Mouse (Mus musculus) embryonic facial prominence, embryonic 10.5 days (tissue): Measurements from ENCODE around the gene D130043K22Rik. TPM values are rescaled to one million over a fixed set of nuclear protein-coding genes. Genes with fewer than 3 reads are reported as not detected.
"Not testable (repeated sequence)": the region's sequence is repeated elsewhere in the genome, so short reads cannot be mapped to it uniquely, and the experiment has no call there.

Experiments used
- DNase-seq: peaks from one replicate; pipeline ENCODE4 v3.0.0-alpha.2; 2017; ENCODE audit warnings: low spot score
- H3K27ac ChIP-seq: fragments of 300-500 bp; sonication (generic); replicated peaks from 2 replicates; pipeline ENCODE4 v1.5.1; 2016; ENCODE audit warnings: mild to moderate bottlenecking
- H3K27me3 ChIP-seq: fragments of 300-500 bp; sonication (generic); replicated peaks from 2 replicates; pipeline ENCODE4 v1.6.1; 2016; ENCODE audit warnings: low read depth, mild to moderate bottlenecking; ENCODE audit not compliant: poor library complexity, severe bottlenecking
- H3K36me3 ChIP-seq: fragments of 300-500 bp; sonication (generic); replicated peaks from 2 replicates; pipeline ENCODE4 v1.6.1; 2016; ENCODE audit warnings: mild to moderate bottlenecking, moderate library complexity
- H3K4me1 ChIP-seq: fragments of 300-500 bp; sonication (generic); 2 replicates; pipeline ENCODE4 v1.6.1; 2016
- H3K4me3 ChIP-seq: fragments of 300-500 bp; sonication (generic); 2 replicates; pipeline ENCODE4 v1.5.1; 2016; ENCODE audit warnings: mild to moderate bottlenecking, moderate library complexity
- H3K9me3 ChIP-seq: fragments of 300-500 bp; sonication (generic); 2 replicates; pipeline ENCODE4 v1.6.1; 2016; ENCODE audit warnings: mild to moderate bottlenecking
- WGBS: fragments of 180-500 bp; shearing (Covaris S2); methylation state at CpG from one replicate; pipeline ENCODE4 v1.1.7; 2016; 5-methylcytosine and 5-hydroxymethylcytosine counted together
- polyA plus RNA-seq: library from polyadenylated mRNA; unstranded; fragments of >200 nt; fragmentation: Nextera tagmentation; extraction: Ambion mirVana; gene quantifications from 2 replicates; pipeline ENCODE4 v1.2.1, GENCODE M21; 2016

D130043K22Rik gene
- polyA plus RNA-seq, 1 experiment from 2014 or later: 0.27 TPM

DNA sequence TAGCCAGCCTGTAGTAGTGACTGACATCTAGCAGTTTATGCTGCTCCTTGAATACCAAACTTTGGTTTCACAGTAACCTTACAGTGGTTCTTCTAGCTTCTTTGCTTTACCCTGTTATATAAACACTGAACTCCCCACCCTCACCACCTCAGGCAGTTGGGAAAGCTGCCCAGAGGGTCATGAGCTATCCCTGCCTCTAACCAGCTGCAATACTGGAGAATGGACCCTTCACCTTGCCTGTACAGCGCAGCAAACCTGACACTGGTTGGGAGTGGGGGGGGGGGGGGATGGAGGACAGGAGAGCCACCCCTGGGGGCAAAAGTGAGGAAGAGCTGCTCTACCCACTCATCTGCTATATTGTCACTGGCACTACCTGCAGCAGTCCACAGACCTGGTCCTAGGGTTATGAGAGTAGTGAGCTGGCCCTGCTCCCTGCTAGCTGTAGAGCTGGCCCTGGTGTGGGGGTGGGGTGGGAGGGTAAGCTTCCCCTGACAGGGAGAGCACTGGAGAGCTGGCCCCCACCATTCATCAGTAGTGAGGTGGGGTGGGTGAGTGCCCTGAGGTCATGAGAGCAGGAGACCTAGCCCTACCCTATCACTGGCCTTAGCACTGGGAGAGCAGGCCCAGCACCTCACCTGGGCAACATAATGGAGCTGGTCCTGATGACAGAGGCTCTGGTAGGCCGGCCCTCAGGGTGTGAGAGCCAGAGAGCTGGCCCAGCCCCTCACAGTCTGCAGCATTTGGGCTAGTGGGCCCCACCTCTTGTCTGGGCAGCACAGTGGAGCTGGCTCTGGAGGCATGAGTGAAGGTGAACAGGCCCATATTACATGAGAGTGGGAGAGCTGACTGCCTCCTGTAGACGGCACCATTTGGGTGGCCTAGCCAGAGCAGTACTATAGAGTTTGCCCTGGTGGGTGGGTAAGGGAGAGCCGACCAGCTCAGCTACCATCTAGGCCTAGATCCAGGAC is 28.5 kb upstream of the D130043K22Rik start:
- peak; percentile 25 for DNase-seq
- 71% methylated on average over 4 of the region's 4 CpGs for WGBS
- H3K36me3 ChIP-seq: peaks cover 59% of the 10 kb centered on the region

DNA sequence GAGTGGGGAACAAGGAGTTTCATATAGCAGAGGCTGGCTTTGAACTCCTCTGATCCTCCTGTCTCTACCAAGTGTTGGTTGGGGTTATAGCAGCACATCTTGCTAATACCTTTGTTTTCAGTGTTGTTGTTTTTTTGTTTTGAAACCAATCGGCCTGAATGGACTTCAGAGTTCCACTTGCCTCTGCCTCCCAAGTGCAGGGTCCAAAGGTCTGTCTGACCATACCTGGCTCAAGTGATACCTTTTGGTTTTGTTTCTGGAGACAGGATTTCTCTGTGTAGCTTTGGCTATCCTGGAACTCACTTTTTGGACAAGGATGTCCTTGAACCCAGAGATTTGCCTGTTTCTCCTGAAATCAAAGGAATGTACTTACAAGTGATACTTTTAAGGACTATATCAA is 25.0 kb upstream of the D130043K22Rik start:
- peaks cover 24% of the 10 kb centered on the region for H3K36me3 ChIP-seq
- DNase-seq: no peak
- H3K27ac ChIP-seq: no peak overlapping the region
- 0 out of 2 replicates have a peak, but pooled peaks cover 5% of the 10 kb centered on the region for H3K4me1 ChIP-seq
- no peaks in the 10 kb centered on the region for H3K9me3 ChIP-seq
- WGBS: 79% methylated on average over 1 of the region's 1 CpGs
- no peaks in the 10 kb centered on the region for H3K27me3 ChIP-seq
- H3K4me3 ChIP-seq: no peak overlapping the region

More for the DNA sequence above, 28.5 kb upstream of the D130043K22Rik start:
- Histone ChIP-seq H3K9me3 (no peaks in the 10 kb centered on the region), H3K4me3 (no peak overlapping the region), H3K27ac (no peak overlapping the region), H3K27me3 (no peaks in the 10 kb centered on the region), H3K4me1 (0 out of 2 replicates have a peak, but pooled peaks cover 5% of the 10 kb centered on the region)

DNA sequence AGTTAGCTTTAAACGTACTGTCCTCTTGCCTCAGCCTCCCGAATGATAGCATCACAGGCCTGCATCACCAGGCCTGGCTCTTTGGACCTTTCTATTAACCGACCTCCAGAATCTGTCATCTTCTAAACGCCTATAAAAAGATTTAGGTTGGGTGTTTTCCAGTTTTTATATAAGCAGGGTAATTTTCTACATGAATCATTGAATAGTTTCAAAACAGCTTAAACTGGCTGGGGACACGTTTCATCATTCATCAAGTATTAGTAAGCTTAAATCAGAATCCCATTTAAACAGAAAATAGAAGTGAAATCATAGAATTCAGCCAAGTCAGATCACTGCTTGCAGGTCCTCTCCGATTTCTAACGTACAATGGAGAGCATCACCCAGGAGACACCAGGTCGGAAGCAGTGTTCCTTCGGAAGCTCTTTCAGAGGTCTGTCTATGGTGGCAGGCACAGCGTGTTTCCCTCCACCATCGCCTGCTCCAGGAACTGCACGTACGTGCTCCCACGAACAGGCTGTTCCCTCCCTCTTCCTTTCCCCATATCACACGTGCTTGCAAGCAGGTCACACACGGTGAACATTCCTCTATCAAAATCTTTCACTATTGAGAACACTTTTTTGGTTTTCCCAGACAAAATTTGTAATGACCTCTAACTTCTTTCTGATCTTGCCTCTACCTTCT is 22.1 kb upstream of the D130043K22Rik start:
- no peak overlapping the region for H3K4me3 ChIP-seq
- H3K27me3 ChIP-seq: no peaks in the 10 kb centered on the region
- peaks cover 4% of the 10 kb centered on the region; the same call in 1 of the 2 replicates for H3K36me3 ChIP-seq
- H3K4me1 ChIP-seq: no peaks in the 10 kb centered on the region
- no peak for DNase-seq
- H3K9me3 ChIP-seq: no peaks in the 10 kb centered on the region
- 88% methylated on average over 16 of the region's 16 CpGs for WGBS
- no peak overlapping the region for H3K27ac ChIP-seq

DNA sequence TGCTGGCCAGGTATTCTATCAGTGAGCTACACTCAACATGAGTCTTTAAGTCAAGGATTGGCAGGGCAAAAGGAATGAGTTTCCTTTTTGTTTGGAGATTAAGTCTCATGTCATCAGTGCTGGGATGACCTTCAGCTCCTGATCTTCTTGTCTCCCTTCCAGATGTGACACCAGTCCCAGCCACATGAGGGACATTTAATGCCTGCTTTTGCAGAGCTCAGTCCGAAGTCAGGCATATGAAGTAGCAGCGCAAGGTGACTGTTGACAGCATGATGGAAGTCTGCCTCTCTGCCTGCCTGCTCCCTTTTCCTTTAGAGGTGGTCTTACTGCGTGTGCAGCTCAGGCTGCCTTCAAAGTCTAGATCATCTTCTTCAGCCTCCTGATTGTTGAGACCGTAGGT is 20.3 kb upstream of the D130043K22Rik start:
- H3K4me3 ChIP-seq: no peak overlapping the region
- no peaks in the 10 kb centered on the region for H3K4me1 ChIP-seq
- no peaks in the 10 kb centered on the region for H3K36me3 ChIP-seq
- H3K9me3 ChIP-seq: no peaks in the 10 kb centered on the region
- DNase-seq: no peak
- 89% methylated on average over 4 of the region's 4 CpGs for WGBS
- H3K27ac ChIP-seq: no peak overlapping the region
- H3K27me3 ChIP-seq: no peaks in the 10 kb centered on the region

DNA sequence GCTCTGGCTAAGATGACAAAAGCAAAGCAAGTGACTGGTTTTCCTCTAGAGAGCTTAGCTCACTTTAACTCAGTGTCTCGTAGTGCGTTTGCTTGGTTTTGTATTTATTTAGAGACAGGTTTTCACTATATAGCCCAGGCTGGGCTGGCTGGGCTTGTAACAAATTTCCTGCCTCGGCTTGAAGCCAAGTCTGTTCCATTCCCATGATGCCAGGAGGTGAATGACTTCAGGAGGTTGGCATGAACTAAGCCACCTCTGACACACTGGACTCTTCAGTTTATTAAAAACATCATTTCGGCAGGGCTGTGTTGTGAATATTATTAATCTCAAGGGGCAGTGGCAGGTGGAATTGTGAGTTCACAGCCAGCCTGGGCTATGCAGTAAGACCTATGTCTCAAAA is 19.3 kb upstream of the D130043K22Rik start:
- WGBS: 90% methylated on average over 4 of the region's 4 CpGs
- no peaks in the 10 kb centered on the region for H3K9me3 ChIP-seq
- no peak for DNase-seq

DNA sequence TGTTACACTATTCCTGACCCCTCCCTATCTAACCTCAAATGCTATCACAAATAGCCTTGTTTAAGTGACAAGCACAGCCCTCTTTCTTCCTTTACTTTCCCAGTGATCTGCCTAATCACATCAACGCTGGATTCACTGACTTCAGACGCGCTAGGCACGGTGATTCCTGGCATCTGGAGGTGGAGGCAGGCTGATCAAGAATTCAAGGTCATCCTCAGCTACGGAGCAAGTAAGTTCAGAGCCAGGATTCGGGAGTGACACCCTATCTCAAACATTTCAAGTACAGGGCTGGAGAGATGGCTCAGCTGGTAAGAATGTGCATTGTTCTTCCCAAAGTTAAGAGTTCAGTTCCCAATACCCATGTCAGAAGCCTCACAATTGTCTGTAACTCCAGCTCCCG is 18.8 kb upstream of the D130043K22Rik start:
- H3K4me3 ChIP-seq: no peak overlapping the region
- H3K4me1 ChIP-seq: peaks cover 4% of the 10 kb centered on the region; the same call in 1 of the 2 replicates
- H3K27me3 ChIP-seq: no peaks in the 10 kb centered on the region
- no peak overlapping the region for H3K27ac ChIP-seq
- no peak for DNase-seq
- H3K36me3 ChIP-seq: no peaks in the 10 kb centered on the region
- WGBS: 87% methylated on average over 7 of the region's 7 CpGs
- H3K9me3 ChIP-seq: no peaks in the 10 kb centered on the region

More for the DNA sequence above, 19.3 kb upstream of the D130043K22Rik start:
- Histone ChIP-seq H3K36me3 (no peaks in the 10 kb centered on the region), H3K27ac (no peak overlapping the region), H3K27me3 (no peaks in the 10 kb centered on the region), H3K4me1 (peaks cover 2% of the 10 kb centered on the region; the same call in 1 of the 2 replicates), H3K4me3 (no peak overlapping the region)

DNA sequence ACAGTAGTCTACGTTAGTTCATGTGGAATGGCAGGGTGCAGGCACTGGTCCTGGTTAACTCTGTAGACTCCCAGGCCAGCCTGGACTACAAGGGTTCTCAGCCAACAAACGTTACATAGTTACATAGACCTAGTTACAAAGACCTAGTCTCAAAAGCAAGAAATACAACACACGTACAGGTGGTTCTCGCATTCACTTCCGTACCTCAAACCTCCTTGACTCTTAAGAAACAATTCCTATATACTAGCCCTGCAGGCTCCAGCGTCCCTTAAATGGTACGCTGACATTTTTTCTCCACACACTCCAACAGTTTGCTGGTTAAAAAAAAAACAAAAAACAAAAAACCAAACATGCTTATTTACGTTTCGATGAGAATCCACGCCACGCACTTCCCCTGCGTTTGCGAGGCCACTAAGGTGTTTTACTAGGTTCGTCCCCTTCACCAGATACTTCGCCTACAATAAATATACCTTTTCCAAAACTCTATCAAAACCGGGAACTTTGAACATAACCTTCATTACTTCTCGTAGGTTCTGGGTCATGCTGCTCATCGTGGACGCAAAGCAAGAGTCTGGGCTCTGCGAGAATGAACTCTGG is 14.1 kb upstream of the D130043K22Rik start:
- Histone ChIP-seq H3K9me3 (no peaks in the 10 kb centered on the region), H3K4me1 (peaks cover 22% of the 10 kb centered on the region), H3K4me3 (peak overlapping the region; percentile 97), H3K36me3 (peaks cover 19% of the 10 kb centered on the region), H3K27me3 (no peaks in the 10 kb centered on the region), H3K27ac (peak overlapping the region; percentile 96)
- WGBS: 5% methylated on average over 20 of the region's 20 CpGs
- peak; percentile 19 for DNase-seq

DNA sequence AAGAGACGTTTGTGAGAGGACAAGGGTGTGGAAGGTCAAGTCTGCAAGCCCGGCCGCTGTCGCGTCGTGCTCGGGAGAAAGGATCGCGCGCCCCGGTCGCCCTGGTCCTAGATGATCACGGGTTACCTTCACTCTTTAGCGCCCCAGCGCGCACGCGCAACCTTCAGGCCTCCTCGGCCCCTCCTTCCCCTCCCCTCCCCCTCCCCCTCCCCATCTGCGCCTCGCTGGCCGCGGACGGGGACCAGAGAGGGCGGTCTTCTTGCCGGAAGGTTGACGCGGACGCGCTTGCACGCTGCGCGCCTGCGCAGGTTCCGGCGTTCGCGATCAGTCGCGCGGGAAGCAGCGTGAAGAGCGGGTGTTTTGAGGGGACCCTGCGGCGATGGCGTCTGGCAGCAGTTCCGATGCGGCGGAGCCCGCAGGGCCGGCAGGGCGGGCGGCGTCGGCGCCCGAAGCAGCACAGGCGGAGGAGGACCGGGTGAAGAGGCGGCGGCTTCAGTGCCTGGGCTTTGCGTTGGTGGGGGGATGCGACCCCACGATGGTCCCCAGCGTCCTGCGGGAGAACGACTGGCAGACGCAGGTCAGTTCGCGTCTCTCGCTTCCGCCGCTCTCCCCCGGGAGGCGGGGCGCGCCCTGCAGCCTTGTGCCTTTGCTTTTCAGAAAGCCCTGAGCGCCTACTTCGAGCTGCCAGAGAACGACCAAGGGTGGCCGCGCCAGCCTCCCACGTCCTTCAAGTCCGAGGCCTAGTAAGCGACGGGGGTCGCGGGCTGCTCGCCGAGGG is 13.4 kb upstream of the D130043K22Rik start, which contains the start of the genes Acot13 and Tdp2:
Gene Acot13, minus strand, starts transcription at position 188 of the 778 bp plus-strand sequence.
Gene Tdp2, plus strand, starts transcription at position 327 of the 778 bp plus-strand sequence.
- Histone ChIP-seq H3K27ac (peak within 1 kb of the TSS; percentile 96), H3K4me1 (peaks cover 22% of the 10 kb centered on the region), H3K36me3 (peaks cover 26% of the 10 kb centered on the region), H3K4me3 (peak within 1 kb of the TSS; percentile 97), H3K27me3 (no peaks in the 10 kb centered on the region), H3K9me3 (no peaks in the 10 kb centered on the region)
- under 1% methylated on average over 90 of the region's 90 CpGs for WGBS
- peak; percentile 100 for DNase-seq

DNA sequence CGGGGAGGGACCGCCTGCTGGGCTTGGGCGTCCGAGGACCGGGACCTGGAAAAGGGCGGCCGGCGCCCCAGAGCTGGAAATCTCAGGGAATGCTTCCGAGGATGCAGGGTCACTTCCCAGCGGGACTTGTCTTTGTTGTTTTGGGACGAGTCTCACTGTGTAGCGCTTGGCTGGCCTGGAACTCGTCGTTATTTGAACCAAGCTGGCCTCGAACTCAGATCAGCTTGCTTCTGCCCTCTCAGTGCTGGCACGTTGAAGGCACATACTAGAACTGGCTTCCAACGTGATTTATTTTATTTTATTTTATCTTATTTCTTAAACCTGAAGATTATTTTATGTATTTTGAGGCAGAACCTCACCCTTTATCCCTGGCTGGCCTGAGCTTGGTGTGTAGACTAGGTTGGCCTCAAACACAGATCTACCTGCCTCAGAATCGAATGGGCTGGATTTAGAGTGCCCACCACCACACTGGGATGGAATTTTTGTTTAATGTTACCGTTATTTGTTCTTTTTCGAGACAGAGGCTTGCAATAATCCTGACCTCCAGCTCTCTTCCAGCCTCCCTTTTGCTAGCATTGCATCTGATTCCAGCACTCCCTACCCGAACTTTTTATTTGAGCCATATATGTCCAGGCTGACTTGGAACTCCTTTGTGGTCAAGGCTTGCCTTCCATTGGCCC is 12.7 kb upstream of the D130043K22Rik start:
- Histone ChIP-seq H3K9me3 (no peaks in the 10 kb centered on the region), H3K4me1 (peaks cover 22% of the 10 kb centered on the region), H3K36me3 (peaks cover 33% of the 10 kb centered on the region), H3K27me3 (no peaks in the 10 kb centered on the region), H3K27ac (peak overlapping the region; percentile 96), H3K4me3 (peak overlapping the region; percentile 97)
- WGBS: 5% methylated on average over 21 of the region's 21 CpGs
- DNase-seq: no peak

DNA sequence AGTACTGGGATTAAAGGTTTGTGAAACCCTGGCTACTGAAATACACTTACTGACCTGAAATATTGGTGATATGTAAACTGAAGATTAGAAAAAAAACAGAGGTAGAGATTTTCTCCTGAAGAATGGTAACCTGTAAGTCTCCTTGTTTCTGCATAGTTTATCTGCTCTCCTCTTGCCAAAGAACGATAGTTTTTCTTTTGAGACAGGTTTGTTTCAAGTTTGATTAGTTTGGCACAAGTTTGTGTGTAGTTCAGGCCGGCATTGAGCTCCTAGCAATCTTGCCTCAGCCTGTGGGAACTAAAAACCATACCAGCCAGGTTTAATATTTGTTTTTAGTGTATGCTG is 12.2 kb upstream of the D130043K22Rik start:
- H3K27ac ChIP-seq: peak overlapping the region; percentile 96
- 76% methylated on average over 2 of the region's 2 CpGs for WGBS
- H3K4me1 ChIP-seq: peaks cover 22% of the 10 kb centered on the region
- H3K4me3 ChIP-seq: peak overlapping the region; percentile 97
- H3K36me3 ChIP-seq: peaks cover 38% of the 10 kb centered on the region
- no peak for DNase-seq
- H3K9me3 ChIP-seq: no peaks in the 10 kb centered on the region
- no peaks in the 10 kb centered on the region for H3K27me3 ChIP-seq

DNA sequence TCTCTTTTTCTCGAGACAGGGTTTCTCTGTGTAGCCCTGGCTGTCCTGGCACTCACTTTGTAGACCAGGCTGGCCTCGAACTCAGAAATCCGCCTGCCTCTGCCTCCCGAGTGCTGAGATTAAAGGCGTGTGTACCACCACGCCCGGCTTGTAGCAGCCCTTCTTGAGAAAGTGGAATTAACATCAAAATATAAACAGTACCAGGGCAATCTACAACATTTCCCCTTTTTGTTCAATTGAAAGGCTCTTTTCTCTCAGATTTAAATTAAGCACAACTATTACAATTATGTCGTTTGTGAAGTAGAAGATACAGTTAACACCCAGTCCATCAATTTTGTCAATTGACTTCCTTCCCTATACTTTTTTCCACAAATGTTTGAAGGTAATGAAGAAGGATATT is 7.2 kb upstream of the D130043K22Rik start:
- H3K36me3 ChIP-seq: peaks cover 83% of the 10 kb centered on the region
- 95% methylated on average over 8 of the region's 8 CpGs for WGBS
- H3K27ac ChIP-seq, H3K9me3 ChIP-seq, DNase-seq, H3K27me3 ChIP-seq, H3K4me3 ChIP-seq: not testable (repeated sequence)
- H3K4me1 ChIP-seq: peaks cover 14% of the 10 kb centered on the region
